Mouse (Mus musculus): ENCODE data around the gene Gm43517. TPM values are rescaled to one million over a fixed set of nuclear protein-coding genes. Genes with fewer than 3 reads are reported as not detected.

Gene Gm43517
- polyA plus RNA-seq, 1 experiment, result not detected

GRCm38 (mm10) chr12:49381031-49381525, 3.9 kb upstream of the Gm43517 start:
- Histone ChIP-seq H3K4me3 (ENCODE audit: insufficient read depth, low read depth, low read length) (no peak overlapping the region), H3K36me3 (ENCODE audit: control insufficient read depth, insufficient read depth, low read length) (no peaks in the 10 kb centered on the region), H3K4me1 (ENCODE audit: control insufficient read depth, insufficient read depth, low read length) (no peaks in the 10 kb centered on the region), H3K27ac (ENCODE audit: insufficient read depth, low read depth, low read length) (no peak overlapping the region), H3K27me3 (replicated peaks; ENCODE audit: control insufficient read depth, insufficient read depth, low read length) (peaks cover 17% of the 10 kb centered on the region)
- peak; percentile 0 for DNase-seq
- 6% methylated on average over 4 of the region's 4 CpGs for WGBS
- no peak for TF ChIP-seq POLR2A (IDR thresholded peaks at IDR 0.05; ENCODE audit: low read depth, low read length)
- TF ChIP-seq CTCF (conservative IDR thresholded peaks at IDR 0.05; ENCODE audit: insufficient read depth, insufficient read length, low read depth, low read length), result no peak

- Histone ChIP-seq H3K27me3 (replicated peaks; ENCODE audit: control insufficient read depth, insufficient read depth, low read length) (peaks cover 17% of the 10 kb centered on the region), H3K4me1 (ENCODE audit: control insufficient read depth, insufficient read depth, low read length) (no peaks in the 10 kb centered on the region)
- no peak for TF ChIP-seq POLR2A (IDR thresholded peaks at IDR 0.05; ENCODE audit: low read depth, low read length)
- no peak for TF ChIP-seq CTCF (conservative IDR thresholded peaks at IDR 0.05; ENCODE audit: insufficient read depth, insufficient read length, low read depth, low read length)
Observed at GRCm38 (mm10) chr12:49381721-49382365, 3.1 kb upstream of the Gm43517 start.

GRCm38 (mm10) chr12:49382565-49383520, 2.1 kb upstream of the Gm43517 start, which contains the start of gene Foxg1:
TSS of gene Foxg1 (plus strand) at chr12:49382660.
- Histone ChIP-seq H3K27ac (ENCODE audit: insufficient read depth, low read depth, low read length) (no peak within 1 kb of the TSS), H3K4me3 (ENCODE audit: insufficient read depth, low read depth, low read length) (no peak within 1 kb of the TSS), H3K36me3 (ENCODE audit: control insufficient read depth, insufficient read depth, low read length) (no peaks in the 10 kb centered on the region), H3K27me3 (replicated peaks; ENCODE audit: control insufficient read depth, insufficient read depth, low read length) (peaks cover 17% of the 10 kb centered on the region), H3K4me1 (ENCODE audit: control insufficient read depth, insufficient read depth, low read length) (no peaks in the 10 kb centered on the region)
- TF ChIP-seq POLR2A (IDR thresholded peaks at IDR 0.05; ENCODE audit: low read depth, low read length) (no peak), CTCF (conservative IDR thresholded peaks at IDR 0.05; ENCODE audit: insufficient read depth, insufficient read length, low read depth, low read length) (no peak)
- peak; percentile 0 for DNase-seq
- whole genome bisulfite sequencing, result 2% methylated on average over 61 of the region's 61 CpGs

More at GRCm38 (mm10) chr12:49381721-49382365, 3.1 kb upstream of the Gm43517 start:
- Histone ChIP-seq H3K27ac (ENCODE audit: insufficient read depth, low read depth, low read length) (no peak overlapping the region), H3K36me3 (ENCODE audit: control insufficient read depth, insufficient read depth, low read length) (no peaks in the 10 kb centered on the region), H3K4me3 (ENCODE audit: insufficient read depth, low read depth, low read length) (no peak overlapping the region)
- 5% methylated on average over 19 of the region's 19 CpGs for WGBS
- peak; percentile 3 for DNase-seq

GRCm38 (mm10) chr12:49383521-49384133, 1.3 kb upstream of the Gm43517 start:
- Histone ChIP-seq H3K4me3 (ENCODE audit: insufficient read depth, low read depth, low read length) (no peak overlapping the region), H3K27me3 (replicated peaks; ENCODE audit: control insufficient read depth, insufficient read depth, low read length) (peaks cover 17% of the 10 kb centered on the region)
- WGBS, result 1% methylated on average over 66 of the region's 67 CpGs

GRCm38 (mm10) chr12:49384295-49384875, 589 bp upstream of the Gm43517 start:
- Histone ChIP-seq H3K36me3 (ENCODE audit: control insufficient read depth, insufficient read depth, low read length) (no peaks in the 10 kb centered on the region), H3K4me3 (ENCODE audit: insufficient read depth, low read depth, low read length) (no peak overlapping the region), H3K27me3 (replicated peaks; ENCODE audit: control insufficient read depth, insufficient read depth, low read length) (peaks cover 17% of the 10 kb centered on the region), H3K4me1 (ENCODE audit: control insufficient read depth, insufficient read depth, low read length) (no peaks in the 10 kb centered on the region), H3K27ac (ENCODE audit: insufficient read depth, low read depth, low read length) (no peak overlapping the region)
- TF ChIP-seq CTCF (conservative IDR thresholded peaks at IDR 0.05; ENCODE audit: insufficient read depth, insufficient read length, low read depth, low read length) (no peak), POLR2A (IDR thresholded peaks at IDR 0.05; ENCODE audit: low read depth, low read length) (no peak)
- 3% methylated on average over 59 of the region's 66 CpGs for WGBS
- no peak for DNase-seq

More at GRCm38 (mm10) chr12:49383521-49384133, 1.3 kb upstream of the Gm43517 start:
- H3K4me1 ChIP-seq (ENCODE audit: control insufficient read depth, insufficient read depth, low read length), result no peaks in the 10 kb centered on the region
- no peaks in the 10 kb centered on the region for H3K36me3 ChIP-seq (ENCODE audit: control insufficient read depth, insufficient read depth, low read length)
- no peak for DNase-seq
- TF ChIP-seq CTCF (conservative IDR thresholded peaks at IDR 0.05; ENCODE audit: insufficient read depth, insufficient read length, low read depth, low read length), result no peak
- no peak for TF ChIP-seq POLR2A (IDR thresholded peaks at IDR 0.05; ENCODE audit: low read depth, low read length)
- no peak overlapping the region for H3K27ac ChIP-seq (ENCODE audit: insufficient read depth, low read depth, low read length)

- H3K36me3 ChIP-seq (ENCODE audit: control insufficient read depth, insufficient read depth, low read length), result no peaks in the 10 kb centered on the region
- no peak for TF ChIP-seq POLR2A (IDR thresholded peaks at IDR 0.05; ENCODE audit: low read depth, low read length)
- no peak for TF ChIP-seq CTCF (conservative IDR thresholded peaks at IDR 0.05; ENCODE audit: insufficient read depth, insufficient read length, low read depth, low read length)
- 6% methylated on average over 23 of the region's 23 CpGs for WGBS
- DNase-seq, result no peak
- H3K4me3 ChIP-seq (ENCODE audit: insufficient read depth, low read depth, low read length), result no peak overlapping the region
- H3K27me3 ChIP-seq (replicated peaks; ENCODE audit: control insufficient read depth, insufficient read depth, low read length), result peaks cover 19% of the 10 kb centered on the region
- no peak overlapping the region for H3K27ac ChIP-seq (ENCODE audit: insufficient read depth, low read depth, low read length)
- H3K4me1 ChIP-seq (ENCODE audit: control insufficient read depth, insufficient read depth, low read length), result no peaks in the 10 kb centered on the region
Observed at GRCm38 (mm10) chr12:49385631-49385990, 637 bp downstream of the Gm43517 start.
